Mouse (Mus musculus) intestine, embryonic 16.5 days (tissue): ENCODE data around the gene Ccdc8. TPM values are rescaled to one million over a fixed set of nuclear protein-coding genes. Genes with fewer than 3 reads are reported as not detected.
"Not testable (repeated sequence)": the region's sequence is repeated elsewhere in the genome, so short reads cannot be mapped to it uniquely, and the experiment has no call there.

ENCODE experiments used
- ATAC-seq: fragments of 200-750 bp; cut with Nextera tagmentation; 2 replicates; pipeline ENCODE4 v1.8.0; 2017; ENCODE audit warnings: moderate TSS enrichment, moderate library complexity
- H3K27ac ChIP-seq: fragments of 300-500 bp; sonication (generic); 2 replicates; pipeline ENCODE4 v1.5.1; 2014; ENCODE audit warnings: mild to moderate bottlenecking, low read length
- H3K27me3 ChIP-seq: fragments of 300-500 bp; sonication (generic); replicated peaks from 2 replicates; pipeline ENCODE4 v1.6.1; 2014; ENCODE audit warnings: low read length, control low read depth, mixed read lengths; ENCODE audit not compliant: control insufficient read depth, insufficient read depth
- H3K36me3 ChIP-seq: fragments of 300-500 bp; sonication (generic); 2 replicates; pipeline ENCODE4 v1.6.1; 2014; ENCODE audit warnings: low read length, control low read depth; ENCODE audit not compliant: control insufficient read depth, insufficient read depth
- H3K4me1 ChIP-seq: fragments of 300-500 bp; sonication (generic); 2 replicates; pipeline ENCODE4 v1.6.1; 2014; ENCODE audit warnings: low read length, control low read depth, mixed read lengths; ENCODE audit not compliant: control insufficient read depth, insufficient read depth
- H3K4me2 ChIP-seq: fragments of 300-500 bp; sonication (generic); 2 replicates; pipeline ENCODE4 v1.6.1; 2014; ENCODE audit warnings: low read depth, low read length, control low read depth
- H3K4me3 ChIP-seq: fragments of 300-500 bp; sonication (generic); 2 replicates; pipeline ENCODE4 v1.5.1; 2014; ENCODE audit warnings: mild to moderate bottlenecking, low read length
- H3K9ac ChIP-seq: fragments of 300-500 bp; sonication (generic); 2 replicates; pipeline ENCODE4 v1.6.1; 2014; ENCODE audit warnings: low read depth, low read length
- H3K9me3 ChIP-seq: fragments of 300-500 bp; sonication (generic); 2 replicates; pipeline ENCODE4 v1.6.1; 2016; ENCODE audit warnings: low read length, control low read depth; ENCODE audit not compliant: control insufficient read depth
- WGBS: fragments of 180-500 bp; shearing (Covaris S2); extraction: QIAGEN DNeasy Blood & Tissue Kit; methylation state at CpG from one replicate; pipeline ENCODE4 v1.1.7; 2014; 5-methylcytosine and 5-hydroxymethylcytosine counted together
- polyA plus RNA-seq: library from polyadenylated mRNA; unstranded; fragments of >200 nt; fragmentation: Nextera tagmentation; extraction: Ambion mirVana; gene quantifications from 2 replicates; pipeline ENCODE4 v1.2.1, GENCODE M21; 2015

The Ccdc8 gene
- polyA plus RNA-seq, 1 experiment from 2014 or later: 35.6 TPM

GRCm38 (mm10) chr7:16948923-16949458, 43.5 kb upstream of the Ccdc8 start:
- peaks cover 48% of the 10 kb centered on the region for H3K4me1 ChIP-seq
- no peaks in the 10 kb centered on the region for H3K36me3 ChIP-seq
- no peak overlapping the region for H3K27ac ChIP-seq
- H3K4me2 ChIP-seq: no peak overlapping the region
- 68% methylated on average over 8 of the region's 8 CpGs for WGBS
- ATAC-seq: no peak
- no peaks in the 10 kb centered on the region for H3K9me3 ChIP-seq
- peaks cover 34% of the 10 kb centered on the region for H3K27me3 ChIP-seq
- H3K9ac ChIP-seq: no peak overlapping the region
- H3K4me3 ChIP-seq: no peak overlapping the region

DNA sequence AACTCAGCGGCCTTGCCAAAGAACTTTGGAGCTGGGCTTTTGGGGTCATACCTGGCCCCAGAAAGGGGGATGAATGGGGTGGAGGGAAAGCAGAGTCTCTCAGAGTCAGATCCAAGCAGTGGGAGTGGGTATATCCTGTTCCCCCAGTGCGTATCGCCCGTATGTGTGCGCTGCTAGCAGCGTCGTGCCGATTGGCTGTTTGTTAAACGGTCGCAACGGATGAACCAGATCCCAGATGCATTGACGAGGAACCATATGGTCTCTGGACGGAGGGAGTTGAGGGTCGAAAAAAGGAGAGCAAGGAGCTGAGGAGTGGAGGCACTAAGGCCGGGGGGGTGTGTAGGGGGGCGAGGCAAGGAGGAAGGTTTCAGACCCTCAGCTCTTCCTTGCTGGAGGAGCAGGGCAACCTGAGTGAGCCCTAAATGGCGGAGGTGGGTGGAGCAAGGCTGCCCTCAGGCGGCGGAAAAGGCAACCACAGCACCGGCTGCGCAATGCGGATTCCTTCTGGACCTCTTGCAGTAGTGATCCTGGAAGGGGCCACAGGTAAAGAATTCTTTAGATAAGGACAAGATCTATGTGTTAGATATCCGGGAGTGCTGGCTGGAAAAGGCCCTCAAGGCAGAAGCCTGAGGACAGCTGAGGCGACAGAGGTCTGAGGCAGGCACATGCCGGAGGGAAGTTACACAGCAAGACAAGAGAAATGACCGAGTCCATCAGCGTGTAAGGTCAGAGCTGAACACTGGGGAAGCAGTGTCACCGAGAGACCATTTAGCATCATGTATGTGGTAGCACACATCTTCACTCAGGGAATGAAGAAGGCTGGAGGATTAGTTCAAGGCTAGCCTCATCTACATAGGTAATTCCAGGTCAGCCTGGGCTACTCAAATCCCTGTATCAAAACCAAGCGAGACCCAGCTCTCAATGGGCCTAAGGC, 42.3 kb upstream of the Ccdc8 start:
- 10% methylated on average over 29 of the region's 29 CpGs for WGBS
- no peaks in the 10 kb centered on the region for H3K36me3 ChIP-seq
- H3K4me1 ChIP-seq: peaks cover 37% of the 10 kb centered on the region

DNA sequence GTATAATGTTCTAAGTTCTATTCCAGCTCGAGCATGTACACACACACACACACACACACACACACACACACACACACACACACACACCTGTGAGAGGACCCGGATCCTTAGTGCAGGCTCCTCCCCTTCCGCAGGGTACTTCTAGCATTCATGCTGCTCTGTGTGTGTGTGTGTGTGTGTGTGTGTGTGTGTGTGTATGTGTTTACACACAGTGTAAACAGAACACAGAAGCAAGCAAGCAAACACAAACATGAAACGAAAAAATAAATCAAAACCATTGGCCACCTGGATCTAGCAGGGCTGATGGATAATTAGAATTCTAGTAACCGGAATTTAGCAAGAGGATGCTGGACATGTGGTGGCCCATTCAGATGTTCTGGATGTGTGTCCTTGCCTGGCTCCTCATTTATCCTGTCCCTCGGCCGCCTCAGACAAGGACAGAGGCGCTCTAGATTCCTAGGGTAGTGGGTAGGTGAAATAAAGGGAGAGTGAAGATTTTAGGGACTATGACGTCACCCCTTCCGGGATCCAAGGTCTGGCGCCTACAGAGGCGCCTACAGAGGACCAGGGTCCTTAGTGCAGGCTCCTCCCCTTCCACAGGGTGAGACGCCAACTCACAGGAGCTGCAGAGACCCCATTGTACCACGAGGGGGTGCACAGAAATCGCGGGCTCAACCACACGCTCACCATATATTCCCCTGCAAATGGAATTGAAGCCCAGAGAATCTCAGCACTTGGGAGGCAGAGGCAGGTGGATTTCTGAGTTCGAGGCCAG, 41.5 kb upstream of the Ccdc8 start:
- ATAC-seq: peak; percentile 70
- Histone ChIP-seq H3K4me1 (peaks cover 29% of the 10 kb centered on the region), H3K36me3 (no peaks in the 10 kb centered on the region), H3K27me3 (peaks cover 19% of the 10 kb centered on the region), H3K9ac (no peak overlapping the region), H3K4me2 (no peak overlapping the region), H3K4me3 (no peak overlapping the region), H3K9me3 (no peaks in the 10 kb centered on the region), H3K27ac (no peak overlapping the region)
- WGBS: 27% methylated on average over 18 of the region's 18 CpGs

More for the DNA sequence above, 42.3 kb upstream of the Ccdc8 start:
- Histone ChIP-seq H3K9me3 (no peaks in the 10 kb centered on the region), H3K27me3 (peaks cover 27% of the 10 kb centered on the region), H3K9ac (peak overlapping the region; percentile 46), H3K4me3 (peak overlapping the region; percentile 33), H3K4me2 (peak overlapping the region; percentile 71), H3K27ac (no peak overlapping the region)
- peak; percentile 43 for ATAC-seq

GRCm38 (mm10) chr7:16953776-16954175, 38.7 kb upstream of the Ccdc8 start:
- not testable (repeated sequence) for H3K9me3 ChIP-seq, H3K27ac ChIP-seq, H3K9ac ChIP-seq, H3K4me3 ChIP-seq, ATAC-seq, H3K36me3 ChIP-seq, H3K4me1 ChIP-seq, H3K27me3 ChIP-seq, H3K4me2 ChIP-seq
- 63% methylated on average over 2 of the region's 2 CpGs for WGBS

GRCm38 (mm10) chr7:16955712-16956111, 36.8 kb upstream of the Ccdc8 start:
- ATAC-seq: no peak
- H3K36me3 ChIP-seq: no peaks in the 10 kb centered on the region
- H3K27ac ChIP-seq: no peak overlapping the region
- no peaks in the 10 kb centered on the region for H3K9me3 ChIP-seq
- H3K4me3 ChIP-seq: no peak overlapping the region
- WGBS: 84% methylated on average over 4 of the region's 4 CpGs
- H3K27me3 ChIP-seq: no peaks in the 10 kb centered on the region
- H3K9ac ChIP-seq: no peak overlapping the region
- no peaks in the 10 kb centered on the region for H3K4me1 ChIP-seq
- H3K4me2 ChIP-seq: no peak overlapping the region

GRCm38 (mm10) chr7:16956410-16957265, 35.9 kb upstream of the Ccdc8 start:
- H3K4me3 ChIP-seq: no peak overlapping the region
- ATAC-seq: no peak
- no peaks in the 10 kb centered on the region for H3K36me3 ChIP-seq
- no peaks in the 10 kb centered on the region for H3K9me3 ChIP-seq
- no peaks in the 10 kb centered on the region for H3K27me3 ChIP-seq
- no peak overlapping the region for H3K27ac ChIP-seq
- no peak overlapping the region for H3K4me2 ChIP-seq
- WGBS: 61% methylated on average over 15 of the region's 15 CpGs
- no peak overlapping the region for H3K9ac ChIP-seq
- H3K4me1 ChIP-seq: peaks cover 5% of the 10 kb centered on the region

DNA sequence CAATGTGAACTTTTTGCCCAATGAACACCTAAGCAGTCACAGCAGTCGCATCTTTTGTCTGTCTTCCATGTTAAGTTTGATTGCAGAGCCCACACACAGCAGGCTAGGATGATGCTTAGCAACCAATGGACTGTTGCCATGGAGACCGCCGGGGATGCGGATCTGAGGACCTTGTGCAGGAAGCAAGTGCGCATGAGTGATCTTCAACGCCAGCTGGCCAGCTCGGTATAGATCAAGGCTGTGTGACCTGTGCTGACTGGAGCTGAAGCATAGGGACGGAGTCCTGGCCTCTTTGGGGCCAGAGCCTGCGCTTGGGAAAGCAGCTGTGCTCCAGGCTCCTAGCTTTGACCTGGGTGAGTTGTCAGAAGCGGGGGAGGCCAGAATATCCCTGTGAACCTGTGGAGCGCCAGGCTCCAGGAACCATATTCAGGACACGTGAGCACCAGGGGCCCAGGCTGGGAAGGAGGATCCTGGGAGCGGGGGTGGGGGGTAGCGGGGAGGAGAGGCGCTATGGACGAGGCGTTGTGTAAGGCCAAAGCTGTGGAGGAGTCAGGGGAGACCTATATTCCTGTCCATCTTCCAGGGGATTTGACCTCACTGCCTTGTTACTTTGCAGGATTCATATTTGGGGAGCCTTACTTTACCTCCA, 32.8 kb upstream of the Ccdc8 start, which contains the start of gene Pnmal1:
Gene Pnmal1 (plus strand): TSS at position 141 of the 649 bp plus-strand sequence.
- Histone ChIP-seq H3K9me3 (no peaks in the 10 kb centered on the region), H3K4me3 (no peak within 1 kb of the TSS), H3K36me3 (no peaks in the 10 kb centered on the region), H3K4me1 (peaks cover 9% of the 10 kb centered on the region), H3K4me2 (no peak within 1 kb of the TSS), H3K27ac (no peak within 1 kb of the TSS), H3K27me3 (no peaks in the 10 kb centered on the region), H3K9ac (no peak within 1 kb of the TSS)
- WGBS: 20% methylated on average over 17 of the region's 17 CpGs
- peak; percentile 70 for ATAC-seq

DNA sequence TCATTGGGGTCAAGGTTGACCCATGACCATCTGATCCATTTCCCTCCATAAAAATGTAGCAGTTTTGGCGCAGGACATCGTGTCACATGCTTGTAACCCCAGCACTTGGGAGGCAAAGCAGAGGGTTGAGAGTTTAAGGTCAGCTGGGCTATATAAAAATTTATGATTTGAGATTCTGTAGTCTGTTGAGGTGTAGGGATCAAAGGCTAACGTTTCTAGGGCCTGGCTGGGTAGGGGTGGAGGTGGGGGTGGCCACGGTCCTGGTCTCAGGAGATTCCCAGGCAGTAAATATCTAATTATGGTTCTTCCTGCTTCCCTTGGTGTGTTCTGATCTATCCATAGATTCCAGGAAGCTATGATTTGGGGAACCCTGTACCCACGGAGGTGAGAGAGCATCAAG, 30.8 kb upstream of the Ccdc8 start:
- ATAC-seq: peak; percentile 83
- WGBS: 64% methylated on average over 5 of the region's 5 CpGs
- H3K9ac ChIP-seq: no peak overlapping the region

More for the DNA sequence above, 30.8 kb upstream of the Ccdc8 start:
- no peaks in the 10 kb centered on the region for H3K27me3 ChIP-seq
- no peak overlapping the region for H3K4me2 ChIP-seq
- no peaks in the 10 kb centered on the region for H3K36me3 ChIP-seq
- peaks cover 15% of the 10 kb centered on the region for H3K4me1 ChIP-seq
- H3K4me3 ChIP-seq: no peak overlapping the region
- H3K9me3 ChIP-seq: no peaks in the 10 kb centered on the region
- H3K27ac ChIP-seq: no peak overlapping the region
